Mouse (Mus musculus) heart, embryonic 16.5 days (tissue): ENCODE results near the gene D6Ertd527e. TPM values are rescaled to one million over a fixed set of nuclear protein-coding genes. Genes with fewer than 3 reads are reported as not detected.

Experiments used
- ATAC-seq: fragments of 200-750 bp; cut with Nextera tagmentation; replicated peaks from 2 replicates; pipeline ENCODE4 v1.8.0; 2017; ENCODE audit warnings: moderate number of reproducible peaks; ENCODE audit not compliant: insufficient read depth, low FRiP score; ENCODE audit errors: extremely low read depth
- H3K27ac ChIP-seq: fragments of 300-500 bp; sonication (generic); 2 replicates; pipeline ENCODE4 v1.5.1; 2014; ENCODE audit warnings: mild to moderate bottlenecking, low read length, control low read depth, moderate library complexity
- H3K27me3 ChIP-seq: fragments of 300-500 bp; sonication (generic); 2 replicates; pipeline ENCODE4 v1.6.1; 2014; ENCODE audit warnings: low read length, mixed read lengths; ENCODE audit not compliant: control insufficient read depth, insufficient read depth
- H3K36me3 ChIP-seq: fragments of 300-500 bp; sonication (generic); 2 replicates; pipeline ENCODE4 v1.6.1; 2014; ENCODE audit not compliant: control insufficient read depth, insufficient read depth
- H3K4me1 ChIP-seq: fragments of 300-500 bp; sonication (generic); 2 replicates; pipeline ENCODE4 v1.6.1; 2014; ENCODE audit warnings: low read length, mixed read lengths; ENCODE audit not compliant: control insufficient read depth, insufficient read depth
- H3K4me2 ChIP-seq: fragments of 300-500 bp; sonication (generic); 2 replicates; pipeline ENCODE4 v1.6.1; 2014; ENCODE audit warnings: low read depth, mild to moderate bottlenecking, control low read depth, low read length
- H3K4me3 ChIP-seq: fragments of 300-500 bp; sonication (generic); 2 replicates; pipeline ENCODE4 v1.5.1; 2014; ENCODE audit warnings: mild to moderate bottlenecking, control low read depth, low read length
- H3K9ac ChIP-seq: fragments of 300-500 bp; sonication (generic); 2 replicates; pipeline ENCODE4 v1.6.1; 2014; ENCODE audit warnings: low read length, control low read depth
- H3K9me3 ChIP-seq: fragments of 300-500 bp; sonication (generic); replicated peaks from 2 replicates; pipeline ENCODE4 v1.6.1; 2016; ENCODE audit warnings: low read length; ENCODE audit not compliant: control insufficient read depth
- WGBS: fragments of 180-500 bp; shearing (Covaris S2); extraction: QIAGEN DNeasy Blood & Tissue Kit; methylation state at CpG from one replicate; pipeline ENCODE4 v1.1.7; 2014; 5-methylcytosine and 5-hydroxymethylcytosine counted together
- polyA plus RNA-seq: library from polyadenylated mRNA; unstranded; fragments of >200 nt; fragmentation: Nextera tagmentation; extraction: Ambion mirVana; gene quantifications from 2 replicates; pipeline ENCODE4 v1.2.1, GENCODE M21; 2015

The D6Ertd527e gene
- polyA plus RNA-seq, 1 experiment from 2014 or later: 0.12 TPM

GRCm38 (mm10) chr6:87133966-87134546 is 29.5 kb downstream of the D6Ertd527e start:
- no peak for ATAC-seq
- no peaks in the 10 kb centered on the region for H3K4me1 ChIP-seq
- 66% methylated on average over 12 of the region's 12 CpGs for WGBS
- H3K9me3 ChIP-seq: 0 out of 2 replicates have a peak, but pooled peaks cover 2% of the 10 kb centered on the region
- H3K36me3 ChIP-seq: no peaks in the 10 kb centered on the region
- no peak overlapping the region for H3K27ac ChIP-seq
- H3K9ac ChIP-seq: no peak overlapping the region
- no peak overlapping the region for H3K4me2 ChIP-seq
- no peaks in the 10 kb centered on the region for H3K27me3 ChIP-seq
- no peak overlapping the region for H3K4me3 ChIP-seq

- Histone ChIP-seq H3K36me3 (no peaks in the 10 kb centered on the region), H3K4me3 (no peak overlapping the region), H3K4me1 (no peaks in the 10 kb centered on the region), H3K9me3 (no peaks in the 10 kb centered on the region), H3K27me3 (no peaks in the 10 kb centered on the region), H3K4me2 (no peak overlapping the region), H3K27ac (no peak overlapping the region), H3K9ac (no peak overlapping the region)
- WGBS: 62% methylated on average over 5 of the region's 5 CpGs
- ATAC-seq: no peak
These were observed 33.9 kb downstream of the D6Ertd527e start for GRCm38 (mm10) chr6:87138479-87138878.

- H3K4me3 ChIP-seq: no peak overlapping the region
- H3K27me3 ChIP-seq: no peaks in the 10 kb centered on the region
- H3K4me2 ChIP-seq: no peak overlapping the region
- H3K36me3 ChIP-seq: no peaks in the 10 kb centered on the region
- 67% methylated on average over 12 of the region's 12 CpGs for WGBS
- H3K9ac ChIP-seq: no peak overlapping the region
- no peaks in the 10 kb centered on the region for H3K4me1 ChIP-seq
- no peaks in the 10 kb centered on the region for H3K9me3 ChIP-seq
- H3K27ac ChIP-seq: no peak overlapping the region
- no peak for ATAC-seq
These were observed 35.4 kb downstream of the D6Ertd527e start for GRCm38 (mm10) chr6:87139796-87140553.

- Histone ChIP-seq H3K36me3 (no peaks in the 10 kb centered on the region), H3K4me2 (no peak overlapping the region), H3K27me3 (no peaks in the 10 kb centered on the region), H3K27ac (no peak overlapping the region; the same call in 1 of the 2 replicates), H3K4me3 (no peak overlapping the region), H3K4me1 (no peaks in the 10 kb centered on the region), H3K9me3 (no peaks in the 10 kb centered on the region), H3K9ac (no peak overlapping the region)
- WGBS: 69% methylated on average over 5 of the region's 5 CpGs
- no peak for ATAC-seq
These were observed 37.7 kb downstream of the D6Ertd527e start for GRCm38 (mm10) chr6:87142239-87142638.

- H3K9ac ChIP-seq: no peak overlapping the region
- H3K4me1 ChIP-seq: no peaks in the 10 kb centered on the region
- no peaks in the 10 kb centered on the region for H3K9me3 ChIP-seq
- H3K4me3 ChIP-seq: no peak overlapping the region
- WGBS: 56% methylated on average over 13 of the region's 13 CpGs
- no peaks in the 10 kb centered on the region for H3K27me3 ChIP-seq
- peak; percentile 45; the same call in 1 of the 2 replicates for ATAC-seq
- H3K4me2 ChIP-seq: no peak overlapping the region
- no peaks in the 10 kb centered on the region for H3K36me3 ChIP-seq
- H3K27ac ChIP-seq: no peak overlapping the region; the same call in 1 of the 2 replicates
These were observed 39.0 kb downstream of the D6Ertd527e start for GRCm38 (mm10) chr6:87143594-87143993.

- H3K36me3 ChIP-seq: no peaks in the 10 kb centered on the region
- no peak for ATAC-seq
- H3K9ac ChIP-seq: no peak overlapping the region
- no peak overlapping the region for H3K4me2 ChIP-seq
- 61% methylated on average over 3 of the region's 3 CpGs for WGBS
- no peaks in the 10 kb centered on the region for H3K9me3 ChIP-seq
- no peak overlapping the region for H3K4me3 ChIP-seq
- no peaks in the 10 kb centered on the region for H3K27me3 ChIP-seq
- no peaks in the 10 kb centered on the region for H3K4me1 ChIP-seq
- no peak overlapping the region for H3K27ac ChIP-seq
These were observed 43.4 kb downstream of the D6Ertd527e start for GRCm38 (mm10) chr6:87147921-87148320.

GRCm38 (mm10) chr6:87150471-87150870 is 45.9 kb downstream of the D6Ertd527e start:
- H3K4me3 ChIP-seq: no peak overlapping the region
- H3K9ac ChIP-seq: no peak overlapping the region
- WGBS: 65% methylated on average over 7 of the region's 7 CpGs
- H3K9me3 ChIP-seq: no peaks in the 10 kb centered on the region
- no peaks in the 10 kb centered on the region for H3K36me3 ChIP-seq
- no peak overlapping the region for H3K4me2 ChIP-seq
- H3K4me1 ChIP-seq: peaks cover 2% of the 10 kb centered on the region; the same call in 1 of the 2 replicates
- H3K27me3 ChIP-seq: no peaks in the 10 kb centered on the region
- no peak overlapping the region for H3K27ac ChIP-seq
- ATAC-seq: no peak

GRCm38 (mm10) chr6:87151427-87151826 is 46.9 kb downstream of the D6Ertd527e start:
- no peak overlapping the region for H3K27ac ChIP-seq
- H3K4me1 ChIP-seq: peaks cover 2% of the 10 kb centered on the region; the same call in 1 of the 2 replicates
- WGBS: 90% methylated on average over 8 of the region's 8 CpGs

More at GRCm38 (mm10) chr6:87151427-87151826, 46.9 kb downstream of the D6Ertd527e start:
- no peak overlapping the region for H3K4me3 ChIP-seq
- H3K9ac ChIP-seq: no peak overlapping the region
- no peak overlapping the region for H3K4me2 ChIP-seq
- no peaks in the 10 kb centered on the region for H3K27me3 ChIP-seq
- no peak for ATAC-seq
- H3K9me3 ChIP-seq: no peaks in the 10 kb centered on the region
- no peaks in the 10 kb centered on the region for H3K36me3 ChIP-seq
